ENCODE assay signal across 13 mouse cellular contexts in genomic region chr5:122343768-122344167, GRCm38 (mm10). TPM values are rescaled to one million over a fixed set of nuclear protein-coding genes. Genes with fewer than 3 reads are reported as not detected.
DNase-seq lines count a peak whose midpoint lies in the region; ATAC-seq and TF ChIP-seq lines count a peak whose summit lies in the region.
"Had no signal": no experiment of that assay in that cellular context is flagged by ENCODE, and none has a peak within 500 bp of the region (broad histone marks: within the 10 kb centered on the region; RNA-seq: fewer than 3 reads in every experiment).

No protein-coding gene starts in this region.

- no peak for TF ChIP-seq CTCF in liver, postnatal 0 days (IDR thresholded peaks at IDR 0.05; ENCODE audit: low read depth)
- no peak for TF ChIP-seq CTCF in bone marrow macrophage, adult 2 months (IDR thresholded peaks at IDR 0.05; ENCODE audit: low read depth, low read length)

- no peaks in the 10 kb centered on the region for H3K36me3 ChIP-seq in liver, postnatal 0 days (replicated peaks; ENCODE audit: insufficient read depth, low read length)
- H3K36me3 ChIP-seq in heart, embryonic 11.5 days (ENCODE audit: control insufficient read depth, insufficient read depth, low read length), result no peaks in the 10 kb centered on the region
- H3K36me3 ChIP-seq: midbrain, embryonic 12.5 days had no signal

- no peaks in the 10 kb centered on the region for H3K27me3 ChIP-seq in liver, postnatal 0 days (ENCODE audit: insufficient read depth, low read length)
- no peaks in the 10 kb centered on the region for H3K27me3 ChIP-seq in heart, embryonic 11.5 days (ENCODE audit: control insufficient read depth, insufficient read depth, low read length)
- H3K27me3 ChIP-seq: midbrain, embryonic 12.5 days had no signal

- no peaks in the 10 kb centered on the region for H3K4me1 ChIP-seq in liver, postnatal 0 days (ENCODE audit: insufficient read depth)
- H3K4me1 ChIP-seq in bone marrow macrophage, adult 2 months (ENCODE audit: control insufficient read depth, insufficient read depth, low read length), result peaks cover 16% of the 10 kb centered on the region
- H3K4me1 ChIP-seq in heart, embryonic 11.5 days (ENCODE audit: control insufficient read depth, insufficient read depth, low read length), result no peaks in the 10 kb centered on the region
- H3K4me1 ChIP-seq: midbrain, embryonic 12.5 days had no signal

- no peak for TF ChIP-seq EP300 in liver, postnatal 0 days (IDR thresholded peaks at IDR 0.05; ENCODE audit: low read depth)

- no peak for ATAC-seq in liver, postnatal 0 days
- ATAC-seq in monocyte, adult 5-6 weeks (replicated peaks; ENCODE audit: insufficient number of reproducible peaks, low FRiP score, low TSS enrichment, poor library complexity, severe bottlenecking), result peak; percentile 90
- no peak for ATAC-seq in heart, embryonic 11.5 days (replicated peaks; ENCODE audit: insufficient number of reproducible peaks, low FRiP score, low TSS enrichment)

- no peaks in the 10 kb centered on the region for H3K9me3 ChIP-seq in liver, postnatal 0 days (ENCODE audit: low read length)
- H3K9me3 ChIP-seq in heart, embryonic 11.5 days (replicated peaks; ENCODE audit: control insufficient read depth, low read length), result peaks cover 3% of the 10 kb centered on the region; the same call in 1 of the 2 replicates
- H3K9me3 ChIP-seq: midbrain, embryonic 12.5 days had no signal

- 41% methylated on average over 7 of the region's 7 CpGs for WGBS in liver, postnatal 0 days (ENCODE audit: insufficient replicate concordance)
- 52% methylated on average over 7 of the region's 7 CpGs for WGBS in heart, embryonic 11.5 days (ENCODE audit: insufficient replicate concordance)

- no peak for TF ChIP-seq POLR2A in bone marrow macrophage, adult 2 months (IDR thresholded peaks at IDR 0.05; ENCODE audit: borderline replicate concordance, low read depth, low read length)

- no peak overlapping the region for H3K9ac ChIP-seq in liver, postnatal 0 days (replicated peaks)
- no peak overlapping the region for H3K9ac ChIP-seq in heart, embryonic 11.5 days (ENCODE audit: low read depth, low read length)
- H3K9ac ChIP-seq: forebrain, postnatal 0 days had no signal

- DNase-seq in liver, postnatal 0 days, result no peak
- DNase-seq in liver (no peak), A20 (ENCODE audit: low read depth, low spot score) (peak; percentile 70)
- no peak for DNase-seq in adrenal gland, adult 2 months
- no peak for DNase-seq in ovary, postnatal 36 days (ENCODE audit: low spot score)
- DNase-seq: adrenal gland, adult 8-10 months had no signal

- H3K4me2 ChIP-seq in liver, postnatal 0 days (ENCODE audit: low read depth, low read length), result no peak overlapping the region
- no peak overlapping the region for H3K4me2 ChIP-seq in heart, embryonic 11.5 days
- H3K4me2 ChIP-seq: midbrain, embryonic 12.5 days had no signal

- no peak overlapping the region for H3K4me3 ChIP-seq in liver, postnatal 0 days (ENCODE audit: low read depth, low read length)
- no peak overlapping the region for H3K4me3 ChIP-seq in bone marrow macrophage, adult 2 months (ENCODE audit: insufficient read depth, low read length)
- H3K4me3 ChIP-seq in heart, embryonic 11.5 days (ENCODE audit: low read depth, low read length), result no peak overlapping the region
- H3K4me3 ChIP-seq: midbrain, embryonic 12.5 days had no signal

- H3K27ac ChIP-seq in liver, postnatal 0 days (ENCODE audit: low read depth), result 0 out of 2 replicates have a peak overlapping the region, but pooled peaks have one; percentile 1
- peak overlapping the region; percentile 29 for H3K27ac ChIP-seq in bone marrow macrophage, adult 2 months (ENCODE audit: insufficient read depth, low read depth, low read length)
- no peak overlapping the region for H3K27ac ChIP-seq in heart, embryonic 11.5 days (ENCODE audit: low read depth, low read length)
- H3K27ac ChIP-seq: hindbrain, postnatal 0 days; kidney, postnatal 0 days; midbrain, embryonic 12.5 days had no signal

RNA-seq across cellular contexts. Expression of gene Rad9b, which starts 10.3 kb away (rescaled TPM):
- polyA plus RNA-seq in liver, postnatal 0 days (2015; fragmentation: Nextera tagmentation; extraction: Ambion mirVana), result 2.7 and 3.0 TPM in 2 replicates
- polyA plus RNA-seq in bone marrow macrophage, adult 2 months (2012; ENCODE audit: insufficient read depth, insufficient read length, missing spikeins), result 1.9 and 2.6 TPM in 2 replicates
- 3.9 to 8.9 TPM (median 7.4 TPM) in 3 replicates for total RNA-seq in monocyte, adult 5-6 weeks (2017)
- 1 to 10 TPM; 1.9 to 2.8 TPM for total RNA-seq in adrenal gland, adult 2 months (2021)
- 2.3 and 2.4 TPM in 2 replicates for polyA plus RNA-seq in adrenal gland, adult 2 months (2012; rRNA removed)
- polyA plus RNA-seq in heart, embryonic 11.5 days (2014; fragmentation: Nextera tagmentation; extraction: Ambion mirVana), result 4.5 and 5.0 TPM in 2 replicates

RNA-seq across cellular contexts. Expression of gene Vps29, which starts 10.4 kb away (rescaled TPM):
- polyA plus RNA-seq in liver, postnatal 0 days (2015; fragmentation: Nextera tagmentation; extraction: Ambion mirVana), result 93.1 and 104 TPM in 2 replicates
- polyA plus RNA-seq in bone marrow macrophage, adult 2 months (2012; ENCODE audit: insufficient read depth, insufficient read length, missing spikeins), result 123 and 134 TPM in 2 replicates
- total RNA-seq in monocyte, adult 5-6 weeks (2017), result 63.4 to 67.5 TPM (median 67.5 TPM) in 3 replicates
- 100 to 1,000 TPM; 128 to 165 TPM for total RNA-seq in adrenal gland, adult 2 months (2021)
- 13.1 and 18.5 TPM in 2 replicates for polyA plus RNA-seq in adrenal gland, adult 2 months (2012; rRNA removed)
- 241 and 245 TPM in 2 replicates for polyA plus RNA-seq in heart, embryonic 11.5 days (2014; fragmentation: Nextera tagmentation; extraction: Ambion mirVana)

RNA-seq across cellular contexts. Expression of gene Gpn3, which starts 27.9 kb away (rescaled TPM):
- polyA plus RNA-seq in liver, postnatal 0 days (2015; fragmentation: Nextera tagmentation; extraction: Ambion mirVana), result 25.2 and 26.7 TPM in 2 replicates
- 16.9 and 19.7 TPM in 2 replicates for polyA plus RNA-seq in bone marrow macrophage, adult 2 months (2012; ENCODE audit: insufficient read depth, insufficient read length, missing spikeins)
- 42.8 to 46.5 TPM (median 45.0 TPM) in 3 replicates for total RNA-seq in monocyte, adult 5-6 weeks (2017)
- 10 to 100 TPM; 24.6 to 32.6 TPM for total RNA-seq in adrenal gland, adult 2 months (2021)
- polyA plus RNA-seq in adrenal gland, adult 2 months (2012; rRNA removed), result 48.0 and 62.7 TPM in 2 replicates
- 63.1 and 67.2 TPM in 2 replicates for polyA plus RNA-seq in heart, embryonic 11.5 days (2014; fragmentation: Nextera tagmentation; extraction: Ambion mirVana)

RNA-seq across cellular contexts. Expression of gene Fam216a, which starts 28.4 kb away (rescaled TPM):
- polyA plus RNA-seq in liver, postnatal 0 days (2015; fragmentation: Nextera tagmentation; extraction: Ambion mirVana), result 9.8 and 10.3 TPM in 2 replicates
- 8.3 and 11.5 TPM in 2 replicates for polyA plus RNA-seq in bone marrow macrophage, adult 2 months (2012; ENCODE audit: insufficient read depth, insufficient read length, missing spikeins)
- total RNA-seq in monocyte, adult 5-6 weeks (2017), result 2.2 to 7.9 TPM (median 5.5 TPM) in 3 replicates
- total RNA-seq in adrenal gland, adult 2 months (2021), result 10 to 100 TPM; 24.2 to 38.5 TPM
- 24.7 and 27.4 TPM in 2 replicates for polyA plus RNA-seq in adrenal gland, adult 2 months (2012; rRNA removed)
- polyA plus RNA-seq in heart, embryonic 11.5 days (2014; fragmentation: Nextera tagmentation; extraction: Ambion mirVana), result 67.4 TPM in 2 replicates

RNA-seq across cellular contexts. Expression of gene Arpc3, which starts 47.9 kb away (rescaled TPM):
- 79.7 and 86.6 TPM in 2 replicates for polyA plus RNA-seq in liver, postnatal 0 days (2015; fragmentation: Nextera tagmentation; extraction: Ambion mirVana)
- 741 and 780 TPM in 2 replicates for polyA plus RNA-seq in bone marrow macrophage, adult 2 months (2012; ENCODE audit: insufficient read depth, insufficient read length, missing spikeins)
- total RNA-seq in monocyte, adult 5-6 weeks (2017), result 945 to 1,364 TPM (median 1,320 TPM) in 3 replicates
- total RNA-seq in adrenal gland, adult 2 months (2021), result 100 to 1,000 TPM; 250 to 287 TPM
- 103 and 112 TPM in 2 replicates for polyA plus RNA-seq in adrenal gland, adult 2 months (2012; rRNA removed)
- 39.3 and 81.8 TPM in 2 replicates for polyA plus RNA-seq in heart, embryonic 11.5 days (2014; fragmentation: Nextera tagmentation; extraction: Ambion mirVana)
